Mouse (Mus musculus): Measurements from ENCODE around the gene Abca3.
"Not testable (repeated sequence)": the region's sequence is repeated elsewhere in the genome, so short reads cannot be mapped to it uniquely, and the experiment has no call there.

DNA sequence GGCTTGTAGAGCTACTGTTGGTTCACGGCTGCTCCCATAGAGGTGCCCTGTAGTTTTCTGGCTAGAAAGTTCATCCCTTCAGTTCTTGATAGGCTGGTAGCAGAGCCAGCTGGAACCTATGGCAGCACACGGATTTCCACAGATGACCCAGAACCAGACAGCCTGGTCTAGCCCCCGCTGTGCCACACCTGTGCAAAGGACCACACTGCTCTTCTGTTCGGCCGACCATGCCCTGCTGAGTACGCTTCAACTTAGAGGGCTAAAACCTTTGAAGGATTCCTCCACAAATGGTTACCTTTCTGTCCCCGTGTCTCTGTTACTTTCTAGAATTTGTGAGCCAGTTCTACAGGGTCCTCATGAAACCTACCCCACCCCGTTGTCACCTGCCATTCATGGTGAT lies 73.6 kb downstream of the Abca3 start:
- TF ChIP-seq CTCF (IDR thresholded peaks at IDR 0.05; ENCODE audit: borderline replicate concordance, extremely low read depth, insufficient read depth, insufficient read length); POLR2A (IDR thresholded peaks at IDR 0.05; ENCODE audit: borderline replicate concordance, extremely low read depth, insufficient read depth, insufficient read length, poor library complexity, severe bottlenecking): not testable (repeated sequence)
